Mouse (Mus musculus) midbrain, embryonic 12.5 days (tissue): Measurements from ENCODE around the gene Zfp626. TPM values are rescaled to one million over a fixed set of nuclear protein-coding genes. Genes with fewer than 3 reads are reported as not detected.
"Not testable (repeated sequence)": the region's sequence is repeated elsewhere in the genome, so short reads cannot be mapped to it uniquely, and the experiment has no call there.

ENCODE experiments used
- ATAC-seq: fragments of 200-750 bp; cut with Nextera tagmentation; 2 replicates; pipeline ENCODE4 v1.8.0; 2017; ENCODE audit warnings: low read depth, moderate TSS enrichment, moderate library complexity; ENCODE audit not compliant: low FRiP score
- H3K27ac ChIP-seq: fragments of 300-500 bp; sonication (generic); replicated peaks from 2 replicates; pipeline ENCODE4 v1.5.1; 2016; ENCODE audit warnings: mild to moderate bottlenecking
- H3K27me3 ChIP-seq: fragments of 300-500 bp; sonication (generic); 2 replicates; pipeline ENCODE4 v1.6.1; 2016; ENCODE audit warnings: mild to moderate bottlenecking
- H3K36me3 ChIP-seq: fragments of 300-500 bp; sonication (generic); 2 replicates; pipeline ENCODE4 v1.6.1; 2016
- H3K4me1 ChIP-seq: fragments of 300-500 bp; sonication (generic); 2 replicates; pipeline ENCODE4 v1.6.1; 2016
- H3K4me2 ChIP-seq: fragments of 300-500 bp; sonication (generic); replicated peaks from 2 replicates; pipeline ENCODE4 v1.6.1; 2016; ENCODE audit warnings: mild to moderate bottlenecking, moderate library complexity
- H3K4me3 ChIP-seq: fragments of 300-500 bp; sonication (generic); 2 replicates; pipeline ENCODE4 v1.5.1; 2016; ENCODE audit warnings: mild to moderate bottlenecking
- H3K9ac ChIP-seq: fragments of 300-500 bp; sonication (generic); replicated peaks from 2 replicates; pipeline ENCODE4 v1.6.1; 2016; ENCODE audit warnings: mild to moderate bottlenecking, moderate library complexity
- H3K9me3 ChIP-seq: fragments of 300-500 bp; sonication (generic); 2 replicates; pipeline ENCODE4 v1.6.1; 2016; ENCODE audit warnings: mild to moderate bottlenecking
- WGBS: fragments of 180-500 bp; shearing (Covaris S2); methylation state at CpG from one replicate; pipeline ENCODE4 v1.1.7; 2016; 5-methylcytosine and 5-hydroxymethylcytosine counted together
- polyA plus RNA-seq: library from polyadenylated mRNA; unstranded; fragments of >200 nt; fragmentation: Nextera tagmentation; extraction: Ambion mirVana; gene quantifications from 2 replicates; pipeline ENCODE4 v1.2.1, GENCODE M21; 2016

Gene Zfp626
- polyA plus RNA-seq, 1 experiment from 2014 or later, result 2.6 TPM

DNA sequence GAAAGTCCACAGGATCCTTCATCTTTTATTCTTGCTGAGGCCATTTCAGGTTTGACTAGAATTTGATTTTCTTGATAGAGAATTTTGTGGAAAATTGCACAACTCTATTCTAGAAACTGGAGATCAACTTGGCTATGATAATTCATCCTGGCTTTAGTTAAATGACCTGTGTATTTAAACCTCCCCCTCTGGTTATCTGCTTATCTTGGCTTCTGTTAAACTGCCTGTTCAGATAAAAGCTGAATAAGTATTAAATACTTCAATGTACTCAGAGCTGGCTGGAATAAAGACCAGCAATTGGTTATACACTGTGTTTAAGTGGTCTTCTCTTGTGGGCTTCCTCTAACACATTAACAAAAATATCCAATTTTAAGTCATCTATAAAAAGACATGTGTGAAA, 15.6 kb downstream of the Zfp626 start:
- H3K27ac ChIP-seq, result no peak overlapping the region
- H3K4me1 ChIP-seq, result no peaks in the 10 kb centered on the region
- H3K4me3 ChIP-seq, result no peak overlapping the region
- H3K27me3 ChIP-seq, result no peaks in the 10 kb centered on the region
- no peak for ATAC-seq
- H3K4me2 ChIP-seq, result no peak overlapping the region
- peaks cover 8% of the 10 kb centered on the region; the same call in 1 of the 2 replicates for H3K9me3 ChIP-seq
- H3K36me3 ChIP-seq, result peaks cover 39% of the 10 kb centered on the region
- no peak overlapping the region for H3K9ac ChIP-seq

- H3K4me1 ChIP-seq, result peaks cover 8% of the 10 kb centered on the region
- ATAC-seq, result no peak
- WGBS, result 93% methylated on average over 2 of the region's 2 CpGs
These were observed 27.1 kb downstream of the Zfp626 start for GRCm38 (mm10) chr7:27834131-27834530.

GRCm38 (mm10) chr7:27837896-27838295, 30.9 kb downstream of the Zfp626 start:
- 0 out of 2 replicates have a peak, but pooled peaks cover 3% of the 10 kb centered on the region for H3K27me3 ChIP-seq
- ATAC-seq, result peak; percentile 47; the same call in 1 of the 2 replicates
- H3K9ac ChIP-seq, result peak overlapping the region; percentile 63

More at GRCm38 (mm10) chr7:27834131-27834530, 27.1 kb downstream of the Zfp626 start:
- Histone ChIP-seq H3K4me3 (no peak overlapping the region), H3K27me3 (0 out of 2 replicates have a peak, but pooled peaks cover 3% of the 10 kb centered on the region), H3K4me2 (no peak overlapping the region), H3K36me3 (no peaks in the 10 kb centered on the region), H3K9me3 (no peaks in the 10 kb centered on the region), H3K27ac (no peak overlapping the region), H3K9ac (no peak overlapping the region)

DNA sequence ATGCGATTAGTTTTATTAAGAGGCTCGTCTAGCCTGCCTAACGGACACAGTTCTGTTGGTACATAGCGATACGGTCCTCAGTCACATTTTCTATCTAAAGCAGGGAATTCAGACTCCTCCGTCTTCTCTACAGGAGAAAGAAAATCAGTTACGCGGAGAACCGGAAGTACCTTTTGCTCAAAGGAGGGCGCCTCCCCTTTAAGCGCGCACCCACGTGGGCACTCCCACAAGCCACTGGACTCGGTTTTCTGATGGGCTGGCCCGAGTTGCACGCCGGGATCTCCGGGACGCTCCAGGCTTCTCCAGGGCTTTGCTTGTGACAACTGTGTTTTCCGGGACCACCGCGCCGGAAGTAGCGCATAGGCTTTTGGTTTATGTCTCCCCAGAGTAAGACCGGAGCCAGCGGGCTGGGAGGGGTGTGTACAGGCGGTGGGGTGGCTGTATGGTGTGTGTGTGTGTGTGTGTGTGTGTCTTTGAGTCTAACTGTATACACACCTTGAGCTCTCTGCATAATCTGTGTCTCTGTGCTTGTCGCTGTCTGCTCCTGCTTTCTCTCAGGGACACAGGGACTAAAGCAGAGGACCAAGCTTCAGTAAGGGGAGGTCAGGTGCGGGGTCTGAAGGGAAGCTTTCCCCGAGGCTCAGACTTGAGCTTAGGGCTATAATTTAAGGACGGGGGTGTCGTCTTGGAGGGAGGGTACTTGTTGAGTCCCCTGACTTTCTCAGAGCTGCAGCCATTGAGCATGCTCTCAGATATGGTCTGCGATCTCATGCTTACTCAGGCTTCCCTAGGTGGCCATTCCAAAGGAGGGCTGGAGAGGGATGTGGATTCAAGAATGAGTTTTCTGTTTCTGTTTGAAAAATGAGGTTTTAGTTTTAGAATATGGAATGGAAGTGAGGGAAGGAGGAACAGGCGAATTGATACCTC, 31.6 kb downstream of the Zfp626 start, which contains the start of gene Zfp59:
Gene Zfp59, plus strand, starts transcription at position 285 of the 927 bp plus-strand sequence.
- Histone ChIP-seq H3K4me1 (peaks cover 12% of the 10 kb centered on the region), H3K27me3 (0 out of 2 replicates have a peak, but pooled peaks cover 3% of the 10 kb centered on the region), H3K27ac (peak within 1 kb of the TSS; percentile 84), H3K9me3 (no peaks in the 10 kb centered on the region), H3K4me2 (peak within 1 kb of the TSS; percentile 67), H3K36me3 (no peaks in the 10 kb centered on the region), H3K4me3 (peak within 1 kb of the TSS; percentile 60), H3K9ac (peak within 1 kb of the TSS; percentile 63)
- ATAC-seq, result peak; percentile 97
- 4% methylated on average over 34 of the region's 34 CpGs for WGBS

More at GRCm38 (mm10) chr7:27837896-27838295, 30.9 kb downstream of the Zfp626 start:
- Histone ChIP-seq H3K36me3 (no peaks in the 10 kb centered on the region), H3K9me3 (no peaks in the 10 kb centered on the region), H3K27ac (peak overlapping the region; percentile 84), H3K4me2 (peak overlapping the region; percentile 67), H3K4me1 (peaks cover 12% of the 10 kb centered on the region), H3K4me3 (peak overlapping the region; percentile 60)
- 30% methylated on average over 6 of the region's 6 CpGs for WGBS

GRCm38 (mm10) chr7:27839596-27839995, 32.6 kb downstream of the Zfp626 start:
- H3K9ac ChIP-seq, result no peak overlapping the region
- H3K4me2 ChIP-seq, result no peak overlapping the region
- no peaks in the 10 kb centered on the region for H3K9me3 ChIP-seq
- WGBS, result 97% methylated on average over 7 of the region's 7 CpGs
- no peak overlapping the region for H3K27ac ChIP-seq
- H3K27me3 ChIP-seq, result 0 out of 2 replicates have a peak, but pooled peaks cover 3% of the 10 kb centered on the region
- H3K36me3 ChIP-seq, result peaks cover 3% of the 10 kb centered on the region
- H3K4me3 ChIP-seq, result no peak overlapping the region
- peaks cover 12% of the 10 kb centered on the region for H3K4me1 ChIP-seq
- no peak for ATAC-seq

DNA sequence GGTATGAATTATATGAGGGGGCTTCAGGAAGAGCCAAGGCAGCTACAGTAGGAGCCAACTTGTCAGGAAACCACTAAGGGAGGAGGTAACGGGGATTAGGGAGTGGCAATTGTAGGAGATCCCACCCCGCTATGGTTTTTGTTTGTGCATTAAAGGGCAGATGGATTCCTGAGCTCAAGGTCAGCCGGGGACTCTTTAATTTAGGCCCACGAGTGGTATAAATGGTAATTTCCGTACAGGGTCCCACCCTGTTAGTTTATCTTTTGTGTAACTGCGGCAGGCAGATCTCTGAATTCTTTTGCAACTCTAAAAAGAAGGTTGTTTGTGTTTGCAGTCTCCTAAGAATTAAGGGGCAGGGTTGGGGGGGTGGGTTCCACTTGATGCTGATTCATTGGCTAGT, 33.1 kb downstream of the Zfp626 start:
- H3K4me3 ChIP-seq, result no peak overlapping the region
- no peak for ATAC-seq

GRCm38 (mm10) chr7:27857227-27857626, 50.2 kb downstream of the Zfp626 start, which contains the start of gene Zfp607a:
Gene Zfp607a (plus strand): TSS chr7:27857527.
- Histone ChIP-seq H3K4me2 (no peak within 1 kb of the TSS), H3K4me3 (no peak within 1 kb of the TSS), H3K4me1 (peaks cover 18% of the 10 kb centered on the region), H3K27me3 (no peaks in the 10 kb centered on the region), H3K27ac (no peak within 1 kb of the TSS), H3K9me3 (no peaks in the 10 kb centered on the region), H3K9ac (no peak within 1 kb of the TSS), H3K36me3 (peaks cover 30% of the 10 kb centered on the region)
- 100% methylated on average over 1 of the region's 1 CpGs for WGBS
- no peak for ATAC-seq

More for the DNA sequence above, 33.1 kb downstream of the Zfp626 start:
- H3K36me3 ChIP-seq, result peaks cover 8% of the 10 kb centered on the region
- H3K9ac ChIP-seq, result no peak overlapping the region
- no peak overlapping the region for H3K4me2 ChIP-seq
- H3K27me3 ChIP-seq, result 0 out of 2 replicates have a peak, but pooled peaks cover 3% of the 10 kb centered on the region
- H3K9me3 ChIP-seq, result no peaks in the 10 kb centered on the region
- H3K4me1 ChIP-seq, result peaks cover 12% of the 10 kb centered on the region
- 87% methylated on average over 6 of the region's 6 CpGs for WGBS
- no peak overlapping the region for H3K27ac ChIP-seq

GRCm38 (mm10) chr7:27859301-27860251, 52.6 kb downstream of the Zfp626 start:
- Histone ChIP-seq H3K4me1 (peaks cover 18% of the 10 kb centered on the region), H3K36me3 (peaks cover 27% of the 10 kb centered on the region), H3K27me3 (no peaks in the 10 kb centered on the region), H3K4me2 (peak overlapping the region; percentile 82), H3K9me3 (no peaks in the 10 kb centered on the region), H3K27ac (no peak overlapping the region), H3K4me3 (peak overlapping the region; percentile 59), H3K9ac (peak overlapping the region; percentile 68; the same call in 1 of the 2 replicates)
- no peak for ATAC-seq
- WGBS, result 33% methylated on average over 10 of the region's 10 CpGs

- under 1% methylated on average over 22 of the region's 22 CpGs for WGBS
- H3K27ac ChIP-seq, result peak overlapping the region; percentile 20; the same call in 1 of the 2 replicates
- H3K4me2 ChIP-seq, result peak overlapping the region; percentile 82
- H3K4me3 ChIP-seq, result peak overlapping the region; percentile 59
- no peaks in the 10 kb centered on the region for H3K9me3 ChIP-seq
- peak; percentile 84; the same call in 1 of the 2 replicates for ATAC-seq
- H3K9ac ChIP-seq, result peak overlapping the region; percentile 68
- no peaks in the 10 kb centered on the region for H3K27me3 ChIP-seq
- H3K4me1 ChIP-seq, result peaks cover 18% of the 10 kb centered on the region
- H3K36me3 ChIP-seq, result peaks cover 30% of the 10 kb centered on the region
These were observed 53.6 kb downstream of the Zfp626 start for GRCm38 (mm10) chr7:27860396-27861235.

DNA sequence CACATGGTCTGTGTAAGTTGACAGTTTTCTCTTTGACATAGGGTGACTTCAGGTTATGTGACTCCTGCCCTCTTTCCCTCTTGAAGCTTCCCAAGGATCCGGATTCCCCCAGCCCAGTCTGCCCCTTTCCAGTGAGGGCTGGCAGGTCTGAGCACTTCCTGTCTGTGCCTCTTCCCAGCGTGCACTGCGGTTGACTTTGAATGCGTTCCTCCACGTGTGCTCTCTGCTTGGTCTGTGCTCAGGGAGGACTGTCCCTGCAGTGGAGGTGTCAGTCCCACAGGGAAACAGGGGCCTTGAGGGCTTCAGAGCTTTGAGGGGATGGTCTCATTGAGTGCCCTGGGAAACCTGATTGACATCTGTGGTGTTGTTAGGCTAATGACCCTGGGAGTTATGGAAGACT, 55.6 kb downstream of the Zfp626 start:
- peaks cover 18% of the 10 kb centered on the region for H3K4me1 ChIP-seq
- H3K36me3 ChIP-seq, result peaks cover 25% of the 10 kb centered on the region
- H3K27me3 ChIP-seq, H3K27ac ChIP-seq, H3K4me2 ChIP-seq, H3K4me3 ChIP-seq, H3K9ac ChIP-seq, ATAC-seq, H3K9me3 ChIP-seq: not testable (repeated sequence)
- WGBS, result 86% methylated on average over 5 of the region's 5 CpGs
